Mouse (Mus musculus) layer of hippocampus, adult 9-11 months (tissue): ENCODE results near the gene Sh3tc1.
A peak's percentile ranks its signal among the peaks of the same experiment; 100 is the strongest.

ENCODE experiments used
- DNase-seq: peaks from one replicate; pipeline ENCODE4 v3.0.0; 2022

The Sh3tc1 gene

GRCm38 (mm10) chr5:35719343-35719742 lies 20.4 kb downstream of the Sh3tc1 start:
- DNase-seq, result no peak

- no peak for DNase-seq
Observed at GRCm38 (mm10) chr5:35718817-35719216, 21.0 kb downstream of the Sh3tc1 start.

GRCm38 (mm10) chr5:35717946-35718345 lies 21.8 kb downstream of the Sh3tc1 start:
- peak; percentile 29 for DNase-seq

GRCm38 (mm10) chr5:35717455-35717854 lies 22.3 kb downstream of the Sh3tc1 start:
- DNase-seq, result no peak

GRCm38 (mm10) chr5:35713649-35714354 lies 26.0 kb downstream of the Sh3tc1 start:
- peak; percentile 50 for DNase-seq

- no peak for DNase-seq
Observed at GRCm38 (mm10) chr5:35712517-35712916, 27.3 kb downstream of the Sh3tc1 start.

GRCm38 (mm10) chr5:35710931-35711330 lies 28.9 kb downstream of the Sh3tc1 start:
- no peak for DNase-seq

- DNase-seq, result no peak
Observed at GRCm38 (mm10) chr5:35710481-35710880, 29.3 kb downstream of the Sh3tc1 start.

- no peak for DNase-seq
Observed at GRCm38 (mm10) chr5:35705411-35705810, 34.4 kb downstream of the Sh3tc1 start.

GRCm38 (mm10) chr5:35703814-35704213 lies 36.0 kb downstream of the Sh3tc1 start:
- no peak for DNase-seq

- no peak for DNase-seq
Observed at GRCm38 (mm10) chr5:35703183-35703582, 36.6 kb downstream of the Sh3tc1 start.

- no peak for DNase-seq
Observed at GRCm38 (mm10) chr5:35702582-35703140, 37.1 kb downstream of the Sh3tc1 start.

GRCm38 (mm10) chr5:35701042-35701441 lies 38.7 kb downstream of the Sh3tc1 start:
- DNase-seq, result peak; percentile 49

- DNase-seq, result no peak
Observed at GRCm38 (mm10) chr5:35695815-35696214, 44.0 kb downstream of the Sh3tc1 start.

- no peak for DNase-seq
Observed at GRCm38 (mm10) chr5:35693638-35694037, 46.1 kb downstream of the Sh3tc1 start.

- no peak for DNase-seq
Observed at GRCm38 (mm10) chr5:35691246-35691645, 48.5 kb downstream of the Sh3tc1 start.

GRCm38 (mm10) chr5:35690485-35691165 lies 49.2 kb downstream of the Sh3tc1 start:
- DNase-seq, result no peak

GRCm38 (mm10) chr5:35689374-35689773 lies 50.4 kb downstream of the Sh3tc1 start:
- DNase-seq, result no peak

- DNase-seq, result no peak
Observed at GRCm38 (mm10) chr5:35688851-35689250, 50.9 kb downstream of the Sh3tc1 start.

- no peak for DNase-seq
Observed at GRCm38 (mm10) chr5:35687098-35687497, 52.7 kb downstream of the Sh3tc1 start.

- DNase-seq, result no peak
Observed at GRCm38 (mm10) chr5:35686336-35686735, 53.5 kb downstream of the Sh3tc1 start.

GRCm38 (mm10) chr5:35685079-35685478 lies 54.7 kb downstream of the Sh3tc1 start:
- DNase-seq, result no peak

GRCm38 (mm10) chr5:35680958-35681357 lies 58.8 kb downstream of the Sh3tc1 start:
- DNase-seq, result peak; percentile 46
